Mouse (Mus musculus): ENCODE data around the gene Ubqln4. TPM values are rescaled to one million over a fixed set of nuclear protein-coding genes. Genes with fewer than 3 reads are reported as not detected.

The Ubqln4 gene
- total RNA-seq, 2 experiments from 2014 or later: 91.2 to 91.6 TPM

DNA sequence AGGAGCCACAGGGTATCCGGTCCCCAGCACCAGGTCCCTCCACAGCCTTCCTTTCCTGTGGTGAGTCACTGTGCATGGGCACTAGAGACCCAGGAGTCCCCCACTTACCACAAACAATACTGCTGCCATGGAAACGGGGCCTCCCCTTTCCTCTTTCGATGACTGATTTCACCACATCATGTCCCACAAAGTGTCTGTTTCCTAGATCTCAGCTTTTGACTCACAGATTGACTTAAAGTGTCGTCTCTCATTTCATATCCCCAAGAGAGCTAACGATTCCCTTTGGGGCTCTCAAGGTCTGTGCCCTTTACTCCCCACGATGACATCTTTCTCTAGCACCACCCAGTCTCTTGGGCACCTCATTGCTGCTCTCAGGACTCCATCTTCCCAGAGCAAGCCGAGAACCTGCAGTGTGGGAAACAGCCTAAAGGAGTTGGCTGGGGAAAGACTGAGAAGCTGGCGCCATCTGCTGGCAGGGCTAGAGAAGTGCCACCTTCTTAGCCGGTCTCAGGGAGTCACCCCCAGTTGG is 31.7 kb upstream of the Ubqln4 start:
- intact Hi-C loops (cut with DNase I): loop anchor here (2.0 kb wide), 1 partner anchor 37 kb away; no protein-coding TSS in a partner anchor
- DNase-seq (ENCODE audit: low spot score in 2 of 2): peak; percentile 67 to 74

DNA sequence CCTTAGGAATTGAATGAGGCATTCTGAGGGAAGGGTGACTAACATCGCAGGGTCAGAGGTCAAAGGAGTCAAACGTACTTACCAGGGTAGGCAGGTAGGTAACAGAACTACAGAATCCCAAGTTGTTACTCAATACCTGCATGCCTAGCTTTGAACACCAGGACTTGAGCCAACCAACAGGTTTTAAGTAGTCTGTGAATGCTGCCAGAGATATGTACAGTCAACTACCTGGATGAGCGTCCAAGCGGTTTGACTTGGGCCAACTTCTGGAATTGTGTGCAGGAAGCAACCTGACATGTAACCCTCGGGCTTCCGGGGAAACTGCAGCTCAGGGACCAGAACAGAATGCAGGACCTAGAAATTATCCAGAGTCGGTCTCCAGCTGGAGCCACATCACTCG is 30.5 kb upstream of the Ubqln4 start:
- DNase-seq (ENCODE audit: low spot score in 2 of 2): no peak
- intact Hi-C loops (cut with DNase I): loop anchor here (2.0 kb wide), 1 partner anchor 38 kb away; no protein-coding TSS in a partner anchor

DNA sequence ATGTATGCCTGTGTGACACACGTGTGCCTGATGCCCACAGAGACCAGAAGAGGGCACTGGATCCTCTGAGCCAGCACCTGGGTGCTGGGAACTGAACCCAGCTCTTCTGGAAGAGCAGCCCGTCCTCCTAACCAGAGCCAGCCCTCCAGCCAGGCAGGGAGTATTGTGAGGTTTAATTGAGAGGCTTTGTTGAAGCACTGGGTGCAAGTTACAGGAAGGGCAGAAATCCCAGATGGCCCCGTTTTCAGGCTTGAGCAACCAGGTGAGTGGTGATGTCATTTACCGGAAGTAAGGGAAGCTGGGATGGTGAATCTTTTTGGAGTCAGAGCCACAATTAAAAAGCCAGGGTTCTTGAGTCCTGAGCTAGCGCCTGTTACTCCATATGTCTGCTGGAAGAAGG is 28.5 kb upstream of the Ubqln4 start:
- intact Hi-C loops (cut with DNase I): loop anchor here (5.0 kb wide), 1 partner anchor 118 kb away; no protein-coding TSS in a partner anchor
- no peak for DNase-seq (ENCODE audit: low spot score in 2 of 2)

DNA sequence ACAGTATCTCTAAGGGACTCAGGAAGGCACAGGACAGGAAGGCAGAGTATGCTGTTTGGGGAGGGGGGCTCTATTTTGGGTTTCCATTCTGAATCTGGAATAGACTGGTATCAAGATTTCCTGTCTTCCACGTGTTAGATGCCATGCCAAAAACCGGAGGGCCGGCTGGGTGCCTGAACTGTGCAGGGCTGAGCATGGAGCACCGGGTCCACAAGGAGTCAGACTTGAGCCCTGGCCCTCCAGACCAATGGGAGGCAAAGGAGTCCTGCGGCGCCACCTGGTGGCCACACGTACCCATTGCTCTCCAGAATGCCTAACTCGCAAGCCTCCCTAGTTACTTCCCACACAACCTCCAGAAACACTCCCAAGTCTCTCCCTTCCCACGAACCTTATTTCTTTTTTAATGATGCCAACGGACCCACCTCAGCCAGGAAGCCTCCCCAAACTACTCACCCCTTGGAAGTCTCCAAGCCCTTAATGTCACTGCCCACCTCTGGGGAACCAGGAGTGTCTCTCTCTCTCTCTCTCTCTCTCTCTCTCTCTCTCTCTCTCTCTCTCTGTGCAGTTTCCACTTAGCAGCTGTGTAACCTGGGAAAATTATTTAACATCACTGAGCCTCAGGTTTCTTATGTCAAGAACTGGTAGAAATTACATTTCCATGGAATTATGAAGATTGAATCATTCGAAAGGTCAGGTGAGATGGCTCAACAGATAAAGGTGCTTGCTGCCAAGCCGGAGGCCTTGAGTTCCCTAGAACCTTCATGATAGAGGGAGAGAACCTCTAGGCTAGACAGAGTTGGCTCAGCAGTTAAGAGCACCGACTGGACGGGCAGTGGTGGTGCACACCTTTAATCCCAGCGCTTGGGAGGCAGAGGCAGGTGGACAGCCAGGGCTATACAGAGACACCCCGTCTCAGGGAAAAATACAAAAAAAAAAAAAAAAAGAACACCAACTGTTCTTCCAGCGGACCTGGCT is 27.1 kb upstream of the Ubqln4 start:
- intact Hi-C loops (cut with DNase I): loop anchor here (5.0 kb wide), 1 partner anchor 119 kb away; no protein-coding TSS in a partner anchor
- peak; percentile 82 to 84 for DNase-seq (ENCODE audit: low spot score in 2 of 2)

DNA sequence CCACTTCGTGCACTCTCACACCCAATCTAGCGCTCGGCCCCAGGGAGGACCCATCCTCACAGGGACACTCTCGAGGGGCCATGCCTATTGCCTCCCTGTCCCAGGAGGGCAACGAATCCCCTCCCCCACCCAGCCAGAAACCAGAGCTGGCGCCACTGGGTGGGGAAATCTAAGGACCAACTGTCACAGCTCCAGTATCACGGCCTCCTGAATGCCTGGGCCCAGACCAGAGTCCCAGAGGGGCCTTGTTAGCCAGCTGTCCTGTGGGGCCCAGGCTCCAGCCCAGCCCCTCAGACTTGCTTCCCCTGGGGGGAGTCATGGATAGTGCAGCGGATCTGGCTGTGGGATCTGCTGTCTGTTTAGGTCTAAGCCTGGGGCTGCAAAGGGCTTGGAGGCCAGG is 26.0 kb upstream of the Ubqln4 start:
- DNase-seq (ENCODE audit: low spot score in 2 of 2): no peak
- intact Hi-C loops (cut with DNase I): loop anchor here (5.0 kb wide), 1 partner anchor 120 kb away; no protein-coding TSS in a partner anchor

DNA sequence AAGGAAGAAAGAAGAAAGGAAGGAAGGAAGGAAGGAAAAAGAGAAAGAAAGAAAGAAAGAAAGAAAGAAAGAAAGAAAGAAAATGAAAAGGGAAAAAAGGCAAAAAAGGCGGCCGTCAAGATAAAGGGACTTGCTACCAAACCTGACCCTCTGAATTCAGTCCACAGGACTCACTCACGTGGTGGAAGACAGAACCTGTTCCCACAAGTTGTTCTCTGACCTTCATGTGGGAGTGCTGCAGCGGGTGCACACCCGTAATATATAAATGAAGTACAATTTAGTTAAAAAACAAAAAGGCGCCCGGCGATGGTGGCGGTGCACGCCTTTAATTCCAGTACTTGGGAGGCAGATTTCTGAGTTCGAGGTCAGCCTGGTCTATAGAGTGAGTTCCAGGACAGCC is 24.9 kb upstream of the Ubqln4 start:
- intact Hi-C loops (cut with DNase I): loop anchor here (5.0 kb wide), 1 partner anchor 121 kb away; no protein-coding TSS in a partner anchor
- DNase-seq (ENCODE audit: low spot score in 2 of 2): no peak

DNA sequence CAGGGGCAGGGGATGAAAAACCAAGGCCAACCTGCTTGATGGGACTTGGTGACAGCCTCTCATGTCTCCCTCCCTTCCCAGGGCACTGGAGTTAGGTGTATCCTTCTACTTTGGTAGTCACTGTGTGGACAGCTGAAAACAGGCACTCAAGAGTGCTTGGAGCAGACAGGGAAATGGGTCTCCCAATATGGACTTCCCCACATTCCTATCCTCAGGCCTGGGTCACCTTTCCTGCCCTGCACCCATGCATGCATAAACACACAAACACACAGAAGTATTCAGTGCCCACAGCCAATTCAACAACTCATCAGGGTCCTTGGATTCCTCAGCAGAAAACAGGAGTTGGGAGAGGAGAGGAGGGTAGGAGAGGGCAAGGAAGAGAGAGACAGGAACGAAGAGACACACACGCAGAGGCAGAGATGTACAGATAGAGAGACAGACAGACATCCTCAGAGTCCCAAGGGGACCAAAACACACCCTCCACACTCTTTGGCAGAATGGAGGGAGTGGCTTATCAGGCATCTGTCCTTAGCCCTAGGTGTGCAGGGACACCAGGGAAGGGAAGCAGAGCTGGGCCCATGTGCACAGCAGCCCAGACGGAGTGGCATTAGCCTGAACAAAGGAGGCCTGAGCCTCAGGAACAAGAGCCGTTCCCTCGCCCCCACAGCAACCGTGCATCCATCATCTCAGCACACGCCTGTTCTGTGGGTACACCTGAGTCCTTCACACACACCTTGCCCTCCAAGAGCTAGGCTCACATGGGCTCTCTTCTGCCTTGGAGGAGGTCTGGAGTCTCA is 24.2 kb upstream of the Ubqln4 start:
- intact Hi-C loops (cut with DNase I): loop anchor here (5.0 kb wide), 1 partner anchor 122 kb away; no protein-coding TSS in a partner anchor
- no peak for DNase-seq (ENCODE audit: low spot score in 2 of 2)

DNA sequence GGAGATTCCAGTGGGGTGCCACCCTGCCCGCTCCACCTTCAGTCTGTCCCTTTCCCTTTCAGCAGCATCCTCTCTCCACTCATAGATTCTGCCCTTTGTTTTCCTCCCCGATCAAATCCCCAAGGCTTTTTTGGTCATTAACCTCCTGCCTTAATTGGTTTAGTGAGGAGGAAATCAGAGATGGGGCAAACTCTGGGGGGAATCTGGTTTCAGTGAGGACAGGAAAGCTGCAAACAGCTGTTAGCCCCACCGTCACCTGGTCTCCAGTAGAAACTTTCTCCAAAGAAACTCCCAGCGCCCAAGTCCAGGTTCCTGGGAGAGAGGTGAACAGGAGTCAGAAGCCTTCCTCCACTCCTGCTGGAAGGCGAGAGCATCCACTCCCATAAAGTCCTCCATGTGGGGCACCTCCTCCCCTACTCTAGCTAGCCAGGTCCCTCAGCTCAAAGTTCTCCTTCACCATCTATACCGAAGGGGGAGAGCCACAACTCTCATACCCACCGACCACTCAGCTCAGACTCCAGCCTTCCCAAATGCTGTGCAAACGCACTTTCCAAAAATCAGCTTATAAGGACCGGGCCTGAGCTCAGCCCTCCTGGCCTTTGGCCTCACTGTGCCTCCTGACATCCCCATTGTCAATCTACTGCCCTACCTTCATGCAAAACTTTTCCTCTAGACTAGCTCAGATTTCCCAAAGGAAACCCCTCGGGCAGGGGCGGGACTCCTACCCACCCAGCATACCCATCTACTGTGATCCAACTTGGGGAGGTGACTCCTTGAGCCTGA is 23.3 kb upstream of the Ubqln4 start:
- intact Hi-C loops (cut with DNase I): no loop called here
- DNase-seq (ENCODE audit: low spot score in 2 of 2): no peak

DNA sequence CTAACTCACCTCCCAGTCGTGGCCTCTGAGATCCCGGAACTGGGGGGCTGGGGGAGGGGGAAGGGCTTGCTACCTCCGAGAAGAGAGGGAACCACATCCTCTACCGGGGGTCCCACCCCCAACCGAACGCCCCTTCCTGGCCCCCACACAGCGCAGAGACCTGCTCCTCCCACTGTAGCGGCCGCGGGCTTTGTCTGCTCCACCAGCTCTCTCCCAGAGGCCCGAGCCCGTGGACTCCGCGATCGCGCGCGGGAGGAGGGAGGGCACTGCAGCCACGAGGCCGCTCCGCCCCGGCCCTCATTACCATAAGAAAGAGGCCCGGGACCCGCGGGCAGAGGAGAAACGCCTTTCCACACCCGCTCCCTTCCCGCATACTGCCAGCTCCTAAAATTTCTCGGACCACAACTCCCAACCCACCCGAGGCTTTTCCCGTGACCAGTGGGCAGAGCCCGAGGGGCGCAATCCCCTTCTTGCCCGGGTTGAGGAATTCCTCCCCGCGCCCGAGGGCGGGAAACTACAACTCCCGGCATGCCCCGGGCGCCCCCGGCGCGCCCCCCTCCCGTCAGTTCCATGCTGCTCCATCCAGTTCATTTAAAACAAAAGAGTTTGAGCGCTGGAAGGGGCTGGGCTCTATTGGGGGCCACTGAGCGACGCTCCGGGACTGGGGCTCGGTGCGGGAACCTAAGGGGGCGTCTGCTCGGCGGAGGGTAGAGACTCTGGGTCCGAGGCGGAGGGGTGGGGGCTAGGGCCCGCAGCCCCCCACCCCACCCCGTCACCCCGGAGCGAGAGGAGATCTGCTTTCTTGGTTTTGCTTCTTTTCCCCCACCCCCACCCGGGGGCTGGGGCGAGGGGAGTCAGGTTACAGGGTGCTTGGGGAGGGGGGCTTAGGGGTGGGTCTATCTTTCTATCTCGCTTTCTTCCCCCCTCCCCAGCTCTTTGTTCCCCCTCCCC is 21.9 kb upstream of the Ubqln4 start:
- peak; percentile 85 to 88 for DNase-seq (ENCODE audit: low spot score in 2 of 2)
- intact Hi-C loops (cut with DNase I): no loop called here

DNA sequence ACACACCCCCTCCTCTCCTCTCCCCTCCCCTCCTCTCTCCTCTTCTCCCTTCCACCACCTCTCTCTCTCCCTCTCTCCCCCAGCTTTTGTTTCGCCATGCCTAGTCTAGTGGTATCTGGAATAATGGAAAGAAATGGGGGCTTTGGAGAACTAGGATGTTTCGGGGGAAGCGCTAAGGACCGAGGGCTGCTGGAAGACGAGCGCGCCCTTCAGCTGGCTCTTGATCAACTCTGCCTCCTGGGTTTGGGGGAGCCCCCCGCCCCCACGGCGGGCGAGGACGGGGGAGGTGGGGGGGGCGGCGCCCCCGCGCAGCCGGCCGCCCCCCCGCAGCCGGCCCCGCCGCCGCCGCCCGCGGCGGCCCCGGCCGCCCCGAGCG is 21.3 kb upstream of the Ubqln4 start, which contains the start of gene Mex3a:
Mex3a (plus strand) TSS at position 97 of the 376 bp plus-strand sequence.
- DNase-seq (ENCODE audit: low spot score in 2 of 2): no peak
- intact Hi-C loops (cut with DNase I): no loop called here

DNA sequence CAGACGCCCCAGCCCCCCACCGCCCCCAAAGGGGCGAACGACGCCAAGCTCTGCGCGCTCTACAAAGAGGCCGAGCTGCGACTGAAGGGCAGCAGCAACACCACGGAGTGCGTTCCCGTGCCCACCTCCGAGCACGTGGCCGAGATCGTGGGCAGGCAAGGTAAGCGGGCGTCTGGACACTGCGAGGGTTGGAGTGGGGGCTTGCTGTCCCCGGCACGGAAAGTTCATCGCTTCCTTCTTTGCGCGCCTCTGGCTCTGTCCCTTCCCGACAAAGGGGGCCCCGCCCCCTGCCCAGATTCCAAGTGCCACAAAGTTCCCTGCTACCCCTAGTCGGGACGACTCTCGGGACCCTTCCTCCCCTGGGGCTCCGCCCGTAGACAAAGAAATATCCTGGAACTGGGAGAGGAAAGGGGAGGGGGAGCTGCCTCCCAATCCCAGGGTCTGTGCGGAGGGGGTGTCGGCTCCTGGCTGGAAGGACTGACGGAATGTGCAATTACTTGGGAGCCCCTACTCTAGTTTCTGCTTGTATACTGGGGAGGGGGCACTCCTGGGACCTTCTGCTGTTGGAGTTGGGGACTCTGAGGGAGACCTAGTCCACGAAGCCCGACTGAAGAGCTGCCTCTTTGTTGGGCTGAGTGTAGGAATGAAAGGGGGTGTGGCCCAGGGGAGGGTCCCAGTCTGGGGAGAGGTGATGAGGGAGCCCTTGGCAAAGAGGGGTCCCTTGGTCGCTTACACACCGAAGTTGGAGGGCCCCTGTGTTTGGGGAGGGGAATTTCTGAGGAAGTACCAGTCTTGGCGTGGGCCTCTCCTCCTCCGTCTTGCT is 20.7 kb upstream of the Ubqln4 start:
- intact Hi-C loops (cut with DNase I): no loop called here
- no peak for DNase-seq (ENCODE audit: low spot score in 2 of 2)

DNA sequence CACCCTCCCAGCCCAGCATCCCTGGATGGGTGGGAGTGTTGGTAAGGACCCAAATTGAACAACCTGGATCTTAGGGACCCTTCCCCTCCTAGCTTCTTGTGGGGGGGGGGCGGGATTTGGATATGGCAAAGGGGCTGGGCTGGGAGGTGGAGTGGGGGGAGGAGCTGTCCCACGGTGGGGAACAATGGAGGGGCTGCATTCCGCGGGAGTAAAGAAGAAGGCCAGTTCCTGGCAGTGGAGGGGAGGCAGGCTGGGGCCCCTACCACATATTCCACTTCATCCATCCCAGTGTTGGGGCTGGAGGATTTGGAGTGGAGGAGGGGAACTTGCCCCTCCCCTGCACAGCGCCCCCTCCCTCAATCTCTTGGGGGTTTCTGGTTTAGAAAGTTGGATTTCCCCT is 19.9 kb upstream of the Ubqln4 start:
- no peak for DNase-seq (ENCODE audit: low spot score in 2 of 2)
- intact Hi-C loops (cut with DNase I): no loop called here

DNA sequence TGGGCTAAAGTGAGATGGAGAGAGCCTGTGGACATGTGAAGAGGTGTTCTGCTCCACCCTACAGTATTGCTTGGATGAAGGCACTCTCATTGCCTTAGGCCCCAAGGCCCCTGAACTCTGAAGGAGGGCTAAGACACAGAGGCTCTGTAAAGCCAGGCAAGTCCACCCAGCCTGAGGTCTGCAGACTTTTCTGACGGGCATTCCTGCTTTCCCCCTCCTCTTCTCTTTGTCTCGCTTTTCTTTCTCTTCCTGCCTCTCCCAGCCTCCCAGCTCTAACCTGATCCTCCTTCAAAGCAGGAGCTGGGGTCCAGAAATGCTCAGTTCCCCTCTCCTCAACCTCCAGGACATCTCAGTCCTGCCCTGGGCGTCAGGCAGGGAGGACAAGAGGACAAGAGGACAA is 18.6 kb upstream of the Ubqln4 start:
- intact Hi-C loops (cut with DNase I): no loop called here
- no peak for DNase-seq (ENCODE audit: low spot score in 2 of 2)

DNA sequence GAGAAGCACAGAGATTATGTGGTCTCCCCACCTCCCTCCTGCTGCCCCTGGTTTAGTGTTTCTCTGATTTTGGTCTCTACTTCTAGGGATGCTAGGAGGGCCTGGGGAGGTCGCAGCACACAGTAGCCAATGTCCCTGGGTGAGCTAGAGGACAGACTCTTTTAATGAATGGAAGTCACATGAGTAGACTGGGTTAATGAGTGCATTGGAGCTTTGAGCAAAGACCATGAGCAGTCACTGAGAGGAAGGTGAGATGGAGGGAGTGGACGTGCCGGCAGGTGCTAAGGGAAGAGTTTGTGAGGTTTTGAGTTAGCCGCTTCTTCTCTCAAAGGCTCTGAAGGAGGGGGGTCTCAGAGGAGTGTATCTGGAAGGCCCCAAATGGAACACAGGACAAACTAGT is 18.0 kb upstream of the Ubqln4 start:
- intact Hi-C loops (cut with DNase I): no loop called here
- no peak for DNase-seq (ENCODE audit: low spot score in 2 of 2)

DNA sequence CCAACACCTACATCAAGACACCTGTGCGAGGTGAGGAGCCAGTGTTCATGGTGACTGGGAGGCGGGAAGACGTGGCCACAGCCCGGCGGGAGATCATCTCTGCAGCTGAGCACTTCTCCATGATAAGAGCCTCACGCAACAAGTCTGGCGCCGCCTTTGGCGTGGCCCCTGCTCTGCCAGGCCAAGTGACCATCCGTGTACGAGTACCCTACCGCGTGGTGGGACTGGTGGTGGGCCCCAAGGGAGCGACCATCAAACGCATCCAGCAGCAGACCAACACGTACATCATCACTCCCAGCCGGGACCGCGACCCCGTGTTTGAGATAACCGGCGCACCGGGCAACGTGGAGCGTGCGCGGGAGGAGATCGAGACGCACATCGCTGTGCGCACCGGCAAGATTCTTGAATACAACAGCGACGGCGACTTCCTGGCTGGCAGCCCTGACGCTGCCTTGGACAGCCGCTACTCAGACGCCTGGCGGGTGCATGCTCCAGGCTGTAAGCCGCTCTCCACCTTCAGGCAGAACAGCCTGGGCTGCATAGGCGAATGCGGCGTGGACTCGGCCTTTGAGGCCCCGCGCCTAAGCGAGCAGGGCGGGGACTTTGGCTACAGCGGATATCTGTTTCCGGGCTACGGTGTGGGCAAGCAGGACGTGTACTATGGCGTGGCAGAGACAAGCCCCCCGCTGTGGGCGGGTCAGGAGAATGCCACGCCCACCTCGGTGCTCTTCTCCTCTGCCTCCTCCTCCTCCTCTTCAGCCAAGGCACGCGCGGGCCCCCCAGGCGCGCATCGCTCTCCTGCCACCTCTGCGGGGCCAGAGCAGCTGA is 17.2 kb upstream of the Ubqln4 start:
- intact Hi-C loops (cut with DNase I): no loop called here
- peak; percentile 75 to 77 for DNase-seq (ENCODE audit: low spot score in 2 of 2)

DNA sequence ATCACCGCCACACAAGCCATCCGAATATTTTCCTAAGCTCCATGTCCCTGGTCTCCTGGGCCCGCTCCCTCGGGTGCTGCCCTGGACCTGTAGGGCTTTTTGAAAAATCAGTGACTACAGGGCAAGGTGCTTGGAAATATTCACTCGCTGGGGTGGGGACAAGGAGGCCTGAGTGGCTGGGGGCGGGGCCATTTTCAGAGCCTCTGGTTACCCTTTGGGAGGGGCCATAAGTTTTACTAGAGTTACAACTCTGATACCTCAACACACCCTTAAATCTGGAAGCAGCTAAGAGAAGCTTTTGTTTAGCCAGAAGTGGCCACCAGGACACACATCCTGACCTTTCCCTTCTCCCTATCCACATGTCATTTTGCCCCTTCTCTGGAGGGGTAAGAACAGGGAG is 16.4 kb upstream of the Ubqln4 start:
- intact Hi-C loops (cut with DNase I): no loop called here
- no peak for DNase-seq (ENCODE audit: low spot score in 2 of 2)
